Mouse (Mus musculus): Measurements from ENCODE around the gene Clic4. TPM values are rescaled to one million over a fixed set of nuclear protein-coding genes. Genes with fewer than 3 reads are reported as not detected.

Gene Clic4
- polyA plus RNA-seq (2014; fragmentation: Nextera tagmentation; extraction: Ambion mirVana): 97.5 and 100 TPM in 2 replicates

GRCm38 (mm10) chr4:135272640-135273306 lies at the start of gene Clic4:
Gene Clic4, minus strand, starts transcription at chr4:135272814.
- WGBS: under 1% methylated on average over 19 of the region's 64 CpGs
- no peaks in the 10 kb centered on the region for H3K9me3 ChIP-seq (ENCODE audit: control insufficient read depth, low read length)

GRCm38 (mm10) chr4:135317966-135318365 lies 45.4 kb upstream of the Clic4 start:
- no peak overlapping the region for H3K27ac ChIP-seq (replicated peaks; ENCODE audit: low read depth, low read length)
- peaks cover 6% of the 10 kb centered on the region; the same call in 1 of the 2 replicates for H3K9me3 ChIP-seq (ENCODE audit: control insufficient read depth, low read length)
- WGBS: 13% methylated on average over 2 of the region's 2 CpGs
- H3K36me3 ChIP-seq (ENCODE audit: control insufficient read depth, insufficient read depth, low read length): peaks cover 81% of the 10 kb centered on the region
- H3K9ac ChIP-seq (ENCODE audit: low read depth, low read length): no peak overlapping the region
- H3K27me3 ChIP-seq (replicated peaks; ENCODE audit: control insufficient read depth, insufficient read depth, low read length): no peaks in the 10 kb centered on the region
- DNase-seq (ENCODE audit: low spot score): peak; percentile 85
- peak; percentile 83 for ATAC-seq (ENCODE audit: low read depth)
- no peaks in the 10 kb centered on the region for H3K4me1 ChIP-seq (ENCODE audit: control insufficient read depth, insufficient read depth, low read length)
- no peak overlapping the region for H3K4me3 ChIP-seq (ENCODE audit: low read depth, low read length)
- H3K4me2 ChIP-seq (ENCODE audit: low read depth, low read length): no peak overlapping the region

More at GRCm38 (mm10) chr4:135272640-135273306, at the start of gene Clic4:
- no peaks in the 10 kb centered on the region for H3K27me3 ChIP-seq (replicated peaks; ENCODE audit: control insufficient read depth, insufficient read depth, low read length)
- H3K9ac ChIP-seq (ENCODE audit: low read depth, low read length): peak within 1 kb of the TSS; percentile 93
- DNase-seq (ENCODE audit: low spot score): peak; percentile 99
- H3K4me3 ChIP-seq (ENCODE audit: low read depth, low read length): peak within 1 kb of the TSS; percentile 94
- peaks cover 30% of the 10 kb centered on the region for H3K4me1 ChIP-seq (ENCODE audit: control insufficient read depth, insufficient read depth, low read length)
- ATAC-seq (ENCODE audit: low read depth): peak; percentile 99
- peak within 1 kb of the TSS; percentile 75 for H3K4me2 ChIP-seq (ENCODE audit: low read depth, low read length)
- H3K27ac ChIP-seq (replicated peaks; ENCODE audit: low read depth, low read length): peak within 1 kb of the TSS; percentile 96
- H3K36me3 ChIP-seq (ENCODE audit: control insufficient read depth, insufficient read depth, low read length): no peaks in the 10 kb centered on the region

DNA sequence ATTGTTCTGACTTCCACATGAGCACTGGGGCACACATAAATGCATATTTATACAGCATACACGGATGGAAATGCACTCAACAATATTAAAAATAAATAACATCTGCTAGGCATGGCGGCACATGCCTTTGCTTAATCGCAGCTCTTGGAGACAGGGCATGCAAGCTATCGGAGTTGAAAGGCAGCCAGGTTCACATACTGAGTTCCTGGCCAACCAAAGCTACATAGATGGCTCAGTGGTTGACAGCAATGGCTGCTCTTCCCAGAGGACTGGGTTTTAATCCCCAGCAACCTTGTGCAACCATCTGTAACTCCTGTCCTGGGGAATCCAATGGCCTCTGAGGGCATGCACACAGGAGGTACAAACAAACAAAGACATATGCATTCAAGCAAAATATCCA lies 44.9 kb upstream of the Clic4 start:
- no peak overlapping the region for H3K4me2 ChIP-seq (ENCODE audit: low read depth, low read length)
- DNase-seq (ENCODE audit: low spot score) (no peak), ATAC-seq (ENCODE audit: low read depth) (no peak)
- peaks cover 77% of the 10 kb centered on the region for H3K36me3 ChIP-seq (ENCODE audit: control insufficient read depth, insufficient read depth, low read length)
- WGBS: 79% methylated on average over 4 of the region's 4 CpGs
- H3K9me3 ChIP-seq (ENCODE audit: control insufficient read depth, low read length): peaks cover 6% of the 10 kb centered on the region; the same call in 1 of the 2 replicates
- H3K27ac ChIP-seq (replicated peaks; ENCODE audit: low read depth, low read length): no peak overlapping the region
- no peak overlapping the region for H3K9ac ChIP-seq (ENCODE audit: low read depth, low read length)
- peaks cover 2% of the 10 kb centered on the region; the same call in 1 of the 2 replicates for H3K4me1 ChIP-seq (ENCODE audit: control insufficient read depth, insufficient read depth, low read length)
- no peaks in the 10 kb centered on the region for H3K27me3 ChIP-seq (replicated peaks; ENCODE audit: control insufficient read depth, insufficient read depth, low read length)
- H3K4me3 ChIP-seq (ENCODE audit: low read depth, low read length): no peak overlapping the region

DNA sequence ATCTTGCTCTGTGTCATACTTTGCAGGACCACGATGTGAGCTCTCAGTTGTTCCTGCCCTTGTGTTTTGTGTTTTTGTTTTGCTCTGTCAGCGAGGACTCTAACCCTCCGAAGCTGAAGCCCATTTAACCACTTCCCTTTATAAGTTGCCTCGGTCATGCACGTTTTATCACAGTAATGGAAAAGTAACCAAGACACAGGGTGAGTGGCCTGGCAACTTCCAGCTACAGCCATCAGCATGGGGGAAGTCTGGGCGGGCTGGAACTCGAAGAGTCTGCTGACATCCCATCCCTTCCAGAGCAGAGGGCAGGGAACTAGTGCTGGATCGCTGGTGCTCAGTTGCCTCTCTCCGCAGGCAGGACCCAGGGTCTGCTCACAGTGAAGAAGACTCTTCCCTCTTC lies 42.7 kb upstream of the Clic4 start:
- 99% methylated on average over 9 of the region's 9 CpGs for WGBS
- H3K4me2 ChIP-seq (ENCODE audit: low read depth, low read length): no peak overlapping the region
- DNase-seq (ENCODE audit: low spot score) (no peak), ATAC-seq (ENCODE audit: low read depth) (no peak)
- no peak overlapping the region for H3K4me3 ChIP-seq (ENCODE audit: low read depth, low read length)
- H3K4me1 ChIP-seq (ENCODE audit: control insufficient read depth, insufficient read depth, low read length): peaks cover 4% of the 10 kb centered on the region; the same call in 1 of the 2 replicates
- peaks cover 55% of the 10 kb centered on the region for H3K36me3 ChIP-seq (ENCODE audit: control insufficient read depth, insufficient read depth, low read length)
- H3K9me3 ChIP-seq (ENCODE audit: control insufficient read depth, low read length): peaks cover 6% of the 10 kb centered on the region; the same call in 1 of the 2 replicates
- H3K27ac ChIP-seq (replicated peaks; ENCODE audit: low read depth, low read length): no peak overlapping the region
- H3K27me3 ChIP-seq (replicated peaks; ENCODE audit: control insufficient read depth, insufficient read depth, low read length): no peaks in the 10 kb centered on the region
- H3K9ac ChIP-seq (ENCODE audit: low read depth, low read length): no peak overlapping the region

DNA sequence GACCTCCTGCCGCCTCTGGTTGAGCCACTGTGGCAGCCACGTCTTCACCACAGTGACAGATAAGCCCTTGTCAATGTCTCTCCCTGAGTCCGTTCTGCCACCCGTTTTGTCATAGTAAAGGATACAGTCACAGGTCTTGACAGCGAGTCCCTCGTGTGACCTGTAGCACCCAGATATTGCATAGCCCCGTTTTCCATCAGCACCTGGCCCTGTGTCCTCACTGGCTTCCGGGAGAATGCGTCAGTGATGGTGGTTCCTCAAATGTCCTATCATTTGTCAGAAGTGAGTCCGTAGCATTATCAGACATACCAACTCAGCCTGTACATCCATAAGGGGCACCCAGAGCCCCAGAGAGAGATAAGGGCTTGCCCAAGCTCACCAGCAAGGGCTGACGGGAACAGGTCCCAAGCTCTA lies 41.8 kb upstream of the Clic4 start:
- H3K4me1 ChIP-seq (ENCODE audit: control insufficient read depth, insufficient read depth, low read length): peaks cover 4% of the 10 kb centered on the region; the same call in 1 of the 2 replicates
- peaks cover 46% of the 10 kb centered on the region for H3K36me3 ChIP-seq (ENCODE audit: control insufficient read depth, insufficient read depth, low read length)
- ATAC-seq (ENCODE audit: low read depth): no peak
- no peak overlapping the region for H3K27ac ChIP-seq (replicated peaks; ENCODE audit: low read depth, low read length)
- DNase-seq (ENCODE audit: low spot score): no peak
- WGBS: 86% methylated on average over 11 of the region's 11 CpGs
- H3K9me3 ChIP-seq (ENCODE audit: control insufficient read depth, low read length): peaks cover 6% of the 10 kb centered on the region; the same call in 1 of the 2 replicates
- no peaks in the 10 kb centered on the region for H3K27me3 ChIP-seq (replicated peaks; ENCODE audit: control insufficient read depth, insufficient read depth, low read length)
- no peak overlapping the region for H3K4me2 ChIP-seq (ENCODE audit: low read depth, low read length)
- no peak overlapping the region for H3K4me3 ChIP-seq (ENCODE audit: low read depth, low read length)
- no peak overlapping the region for H3K9ac ChIP-seq (ENCODE audit: low read depth, low read length)

DNA sequence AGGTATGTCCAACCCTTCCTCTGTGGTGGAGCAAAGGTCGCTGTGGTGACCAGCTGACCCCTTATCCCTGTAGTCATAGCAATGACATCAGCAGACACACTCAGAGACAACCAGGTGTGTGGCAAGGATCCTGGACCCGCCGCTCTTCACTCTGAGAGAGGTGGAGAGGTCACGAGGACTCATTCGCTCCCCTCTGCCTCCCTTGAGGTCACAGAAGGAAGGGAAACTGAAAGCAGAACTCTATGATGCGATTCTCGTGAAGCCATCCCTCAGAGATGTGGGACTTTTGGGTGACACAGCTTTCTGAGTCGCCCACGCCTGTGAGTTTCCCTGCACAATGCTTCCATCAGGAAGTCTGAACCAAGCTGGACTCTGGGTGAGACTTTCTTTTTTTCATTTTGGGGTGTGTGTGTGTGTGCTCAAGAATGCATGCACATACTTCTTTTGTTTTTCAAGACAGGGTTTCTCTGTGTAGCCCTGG lies 41.2 kb upstream of the Clic4 start:
- Histone ChIP-seq H3K27ac (replicated peaks; ENCODE audit: low read depth, low read length) (no peak overlapping the region), H3K4me2 (ENCODE audit: low read depth, low read length) (no peak overlapping the region)
- WGBS: 77% methylated on average over 9 of the region's 9 CpGs

DNA sequence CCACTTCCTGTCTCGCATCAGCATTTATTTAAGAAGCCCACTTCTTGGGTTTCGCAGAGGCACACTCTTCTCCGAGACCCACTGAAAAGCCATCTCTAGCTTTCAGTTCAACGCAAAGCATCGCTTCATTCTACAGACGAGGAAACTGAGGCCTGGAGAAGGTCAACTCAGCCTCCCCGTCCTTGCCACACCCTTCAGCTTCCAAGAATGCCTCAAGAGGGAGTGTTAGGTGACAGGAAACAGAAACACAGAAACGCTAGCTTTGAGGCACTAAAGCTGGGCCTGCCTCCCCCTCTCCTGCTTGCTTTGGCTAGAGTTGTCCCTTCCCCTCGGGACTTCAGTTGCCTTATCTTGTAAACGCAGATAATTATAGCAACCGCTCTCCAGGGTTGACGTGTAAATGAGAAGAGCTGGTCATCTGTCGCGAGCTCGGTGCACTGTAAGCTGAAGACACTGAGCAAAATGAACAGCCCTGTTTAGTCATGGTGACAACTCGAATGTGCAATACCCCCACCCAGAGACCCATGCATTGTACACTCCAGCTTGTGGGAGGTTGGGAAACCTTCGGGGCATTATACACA lies 40.6 kb upstream of the Clic4 start:
- Histone ChIP-seq H3K4me1 (ENCODE audit: control insufficient read depth, insufficient read depth, low read length) (peaks cover 4% of the 10 kb centered on the region; the same call in 1 of the 2 replicates), H3K4me2 (ENCODE audit: low read depth, low read length) (no peak overlapping the region), H3K9me3 (ENCODE audit: control insufficient read depth, low read length) (peaks cover 6% of the 10 kb centered on the region; the same call in 1 of the 2 replicates), H3K27ac (replicated peaks; ENCODE audit: low read depth, low read length) (no peak overlapping the region), H3K4me3 (ENCODE audit: low read depth, low read length) (no peak overlapping the region), H3K27me3 (replicated peaks; ENCODE audit: control insufficient read depth, insufficient read depth, low read length) (no peaks in the 10 kb centered on the region), H3K36me3 (ENCODE audit: control insufficient read depth, insufficient read depth, low read length) (peaks cover 34% of the 10 kb centered on the region), H3K9ac (ENCODE audit: low read depth, low read length) (no peak overlapping the region)
- DNase-seq (ENCODE audit: low spot score) (peak; percentile 44), ATAC-seq (ENCODE audit: low read depth) (no peak)
- WGBS: 54% methylated on average over 17 of the region's 17 CpGs

More for the DNA sequence above, 41.2 kb upstream of the Clic4 start:
- H3K9me3 ChIP-seq (ENCODE audit: control insufficient read depth, low read length): peaks cover 6% of the 10 kb centered on the region; the same call in 1 of the 2 replicates
- peaks cover 4% of the 10 kb centered on the region; the same call in 1 of the 2 replicates for H3K4me1 ChIP-seq (ENCODE audit: control insufficient read depth, insufficient read depth, low read length)
- DNase-seq (ENCODE audit: low spot score) (no peak), ATAC-seq (ENCODE audit: low read depth) (no peak)
- peaks cover 40% of the 10 kb centered on the region for H3K36me3 ChIP-seq (ENCODE audit: control insufficient read depth, insufficient read depth, low read length)
- H3K27me3 ChIP-seq (replicated peaks; ENCODE audit: control insufficient read depth, insufficient read depth, low read length): no peaks in the 10 kb centered on the region
- H3K4me3 ChIP-seq (ENCODE audit: low read depth, low read length): no peak overlapping the region
- H3K9ac ChIP-seq (ENCODE audit: low read depth, low read length): no peak overlapping the region

DNA sequence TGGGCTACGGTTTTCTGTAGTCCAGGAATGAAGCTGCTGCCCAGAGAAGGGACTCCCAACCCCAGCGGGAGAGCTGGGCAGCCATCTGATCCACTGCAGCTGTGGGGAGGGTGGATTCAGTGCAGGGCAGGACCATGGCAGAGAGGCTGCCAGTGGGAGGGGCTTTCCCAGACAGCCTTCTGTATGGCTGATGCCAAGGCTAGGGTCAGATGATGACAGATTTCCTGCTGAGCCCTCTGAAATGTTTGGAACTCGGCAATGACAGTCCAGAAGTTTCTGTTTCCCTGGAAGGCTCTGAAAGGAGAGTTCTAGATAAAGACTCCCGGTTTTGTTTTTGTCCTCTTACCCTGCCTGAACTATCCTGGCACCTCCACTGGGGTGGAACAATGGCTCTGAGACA lies 40.1 kb upstream of the Clic4 start:
- peaks cover 6% of the 10 kb centered on the region; the same call in 1 of the 2 replicates for H3K9me3 ChIP-seq (ENCODE audit: control insufficient read depth, low read length)
- ATAC-seq (ENCODE audit: low read depth): peak; percentile 64; the same call in 1 of the 2 replicates
- H3K27ac ChIP-seq (replicated peaks; ENCODE audit: low read depth, low read length): no peak overlapping the region
- H3K9ac ChIP-seq (ENCODE audit: low read depth, low read length): no peak overlapping the region
- peaks cover 4% of the 10 kb centered on the region; the same call in 1 of the 2 replicates for H3K4me1 ChIP-seq (ENCODE audit: control insufficient read depth, insufficient read depth, low read length)
- no peak overlapping the region for H3K4me3 ChIP-seq (ENCODE audit: low read depth, low read length)
- no peaks in the 10 kb centered on the region for H3K27me3 ChIP-seq (replicated peaks; ENCODE audit: control insufficient read depth, insufficient read depth, low read length)
- peak; percentile 58 for DNase-seq (ENCODE audit: low spot score)
- H3K4me2 ChIP-seq (ENCODE audit: low read depth, low read length): no peak overlapping the region
- WGBS: 38% methylated on average over 4 of the region's 4 CpGs
- H3K36me3 ChIP-seq (ENCODE audit: control insufficient read depth, insufficient read depth, low read length): peaks cover 32% of the 10 kb centered on the region
